Mouse (Mus musculus): Measurements from ENCODE around the gene Cntn1.

- TF ChIP-seq CTCF (IDR thresholded peaks at IDR 0.05) (no peak), EP300 (IDR thresholded peaks at IDR 0.05) (no peak)
Observed at GRCm38 (mm10) chr15:92050996-92051352, at the start of gene Cntn1.

Measured in lung, postnatal 0 days (tissue).